Mouse (Mus musculus): ENCODE results near the gene Ankrd42. TPM values are rescaled to one million over a fixed set of nuclear protein-coding genes. Genes with fewer than 3 reads are reported as not detected.

The Ankrd42 gene
- total and polyA plus RNA-seq, 3 experiments, result 0.14 to 0.68 (median 0.26) TPM

GRCm38 (mm10) chr7:92638050-92638449 is 1.1 kb upstream of the Ankrd42 start:
- TF ChIP-seq ZNF384 (IDR thresholded peaks at IDR 0.05; ENCODE audit: low read depth, low read length), result peak; percentile 41; the same call in 1 of the 2 replicates
- no peak for TF ChIP-seq TCF12 (IDR thresholded peaks at IDR 0.05; ENCODE audit: low read depth, low read length)
- TF ChIP-seq IRF4 (IDR thresholded peaks at IDR 0.05; ENCODE audit: low read depth, low read length), result peak; percentile 37; the same call in 1 of the 2 replicates
- no peak for TF ChIP-seq HCFC1 (IDR thresholded peaks at IDR 0.05; ENCODE audit: low read depth, low read length)
- Histone ChIP-seq H3K27me3 (replicated peaks) (peaks cover 30% of the 10 kb centered on the region), H3K4me2 (ENCODE audit: insufficient read depth, low read depth, poor library complexity, severe bottlenecking) (peak overlapping the region; percentile 99), H3K36me3 (replicated peaks in 1 of 2; ENCODE audit: control insufficient read depth in 1 of 2, insufficient read depth in 1 of 2, low read length in 1 of 2) (peaks cover 3 to 41% of the 10 kb centered on the region in 2 experiments), H3K4me3 (replicated peaks in 1 of 3; ENCODE audit: low read depth in 2 of 3, low read length in 2 of 3, poor library complexity in 1 of 3) (peak overlapping the region; percentile 68 to 97 (median 76)), H3K27ac (ENCODE audit: insufficient read depth, low read depth) (no peak overlapping the region), H3K4me1 (ENCODE audit: control insufficient read depth in 1 of 2, insufficient read depth in 2 of 2) (peaks cover 5 to 22% of the 10 kb centered on the region in 2 experiments; a peak in 2 of 4 replicates), H3K9me3 (replicated peaks; ENCODE audit: low read length) (no peaks in the 10 kb centered on the region), H3K79me2 (replicated peaks; ENCODE audit: control insufficient read depth, extremely low read depth, insufficient read depth, poor library complexity, severe bottlenecking) (peaks cover 14% of the 10 kb centered on the region), H3K9ac (ENCODE audit: insufficient read depth, low read depth) (peak overlapping the region; percentile 76; the same call in 1 of the 2 replicates)
- in situ Hi-C loops (cut with MboI; ENCODE audit: low pct_ligation_motif_present, low pct_unique_long_range_greater_than_20kb, low sequenced_read_pairs) (loop anchor here (5.0 kb wide), 1 partner anchor 229 kb away; no protein-coding TSS in a partner anchor), dilution Hi-C loops (cut with MboI; ENCODE audit: extremely low pct_ligation_motif_present, extremely low pct_unique_long_range_greater_than_20kb, low sequenced_read_pairs) (no loop called here)
- no peak for DNase-seq (ENCODE audit: extremely low read depth)

DNA sequence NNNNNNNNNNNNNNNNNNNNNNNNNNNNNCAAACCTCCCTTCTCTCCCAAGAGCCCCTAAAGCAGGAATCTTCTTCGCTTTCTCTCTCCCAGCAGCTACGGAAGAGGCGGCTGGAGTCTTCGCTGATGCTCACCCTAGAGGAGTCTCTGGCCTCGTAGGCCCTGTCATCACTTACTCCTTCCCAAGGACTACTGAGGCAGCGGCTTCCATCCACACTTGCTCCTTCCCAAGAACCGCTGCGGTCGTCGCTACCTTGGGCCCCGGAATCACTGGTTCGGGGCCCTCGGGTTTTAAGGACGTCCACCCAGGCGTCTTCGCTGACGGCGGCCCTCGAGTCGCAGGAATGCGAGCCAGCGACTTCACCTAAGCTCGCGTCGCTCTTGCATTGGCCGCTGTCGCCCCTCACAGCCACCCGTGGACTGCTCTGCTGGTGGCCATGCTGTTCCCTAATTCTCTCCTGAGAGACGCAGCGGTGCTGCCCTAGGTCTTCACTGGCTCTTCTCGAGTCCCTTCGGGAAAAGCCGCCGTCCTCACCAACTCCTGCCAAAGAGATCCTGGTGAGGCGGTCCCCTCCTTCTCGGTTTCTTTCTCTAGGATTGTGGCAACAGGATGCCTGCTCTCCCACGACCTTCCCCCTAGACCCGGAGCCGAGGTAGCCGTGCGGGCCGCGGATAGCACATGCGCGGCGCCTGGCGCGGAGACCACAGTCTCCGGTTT is 489 bp downstream of the Ankrd42 start:
- H3K27me3 ChIP-seq (replicated peaks), result peaks cover 37% of the 10 kb centered on the region
- no peak overlapping the region for H3K27ac ChIP-seq (ENCODE audit: insufficient read depth, low read depth)
- peak overlapping the region; percentile 98 for H3K4me2 ChIP-seq (ENCODE audit: insufficient read depth, low read depth, poor library complexity, severe bottlenecking)
- peaks cover 2 to 25% of the 10 kb centered on the region in 2 experiments for H3K36me3 ChIP-seq (replicated peaks in 1 of 2; ENCODE audit: control insufficient read depth in 1 of 2, insufficient read depth in 1 of 2, low read length in 1 of 2)
- in situ Hi-C loops (cut with MboI; ENCODE audit: low pct_ligation_motif_present, low pct_unique_long_range_greater_than_20kb, low sequenced_read_pairs) (loop anchor here (5.0 kb wide), 1 partner anchor 231 kb away; no protein-coding TSS in a partner anchor), dilution Hi-C loops (cut with MboI; ENCODE audit: extremely low pct_ligation_motif_present, extremely low pct_unique_long_range_greater_than_20kb, low sequenced_read_pairs) (no loop called here)
- peak overlapping the region; percentile 67 for H3K9ac ChIP-seq (ENCODE audit: insufficient read depth, low read depth)
- TF ChIP-seq POLR2A (IDR thresholded peaks at IDR 0.05; ENCODE audit: low read depth, low read length) (no peak), TBP (conservative IDR thresholded peaks at IDR 0.05; ENCODE audit: low read depth, low read length) (no peak), RCOR1 (conservative IDR thresholded peaks at IDR 0.05; ENCODE audit: low read depth, low read length) (no peak), JUND (conservative IDR thresholded peaks at IDR 0.05; ENCODE audit: low read depth, low read length) (no peak)
- H3K79me2 ChIP-seq (replicated peaks; ENCODE audit: control insufficient read depth, extremely low read depth, insufficient read depth, poor library complexity, severe bottlenecking), result peaks cover 14% of the 10 kb centered on the region
- H3K9me3 ChIP-seq (replicated peaks; ENCODE audit: low read length), result no peaks in the 10 kb centered on the region
- DNase-seq (ENCODE audit: extremely low read depth), result no peak
- peaks cover 5 to 22% of the 10 kb centered on the region in 2 experiments; a peak in 2 of 4 replicates for H3K4me1 ChIP-seq (ENCODE audit: control insufficient read depth in 1 of 2, insufficient read depth in 2 of 2)
- H3K4me3 ChIP-seq (replicated peaks in 1 of 3; ENCODE audit: low read depth in 2 of 3, low read length in 2 of 3, poor library complexity in 1 of 3), result peak overlapping the region; percentile 68 to 97 (median 76)

DNA sequence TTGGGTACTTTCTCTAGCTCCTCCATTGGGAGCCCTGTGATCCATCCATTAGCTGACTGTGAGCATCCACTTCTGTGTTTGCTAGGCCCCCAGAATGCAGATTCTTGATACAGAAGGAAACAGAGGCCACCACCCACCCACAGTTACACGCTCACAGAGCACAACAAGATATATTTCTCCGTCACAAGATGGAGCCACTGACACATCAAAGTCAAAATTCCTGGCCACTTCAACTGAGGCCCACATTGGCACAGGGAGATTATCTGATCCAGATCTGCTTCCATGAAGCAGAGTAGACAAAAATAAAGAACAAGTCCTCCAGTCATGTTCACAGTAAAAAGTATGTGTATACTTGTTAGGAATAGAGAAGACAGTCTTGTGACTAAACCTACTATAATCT is 6.8 kb downstream of the Ankrd42 start:
- Histone ChIP-seq H3K79me2 (replicated peaks; ENCODE audit: control insufficient read depth, extremely low read depth, insufficient read depth, poor library complexity, severe bottlenecking) (no peaks in the 10 kb centered on the region), H3K4me3 (replicated peaks in 1 of 3; ENCODE audit: low read depth in 2 of 3, low read length in 2 of 3, poor library complexity in 1 of 3) (no peak overlapping the region), H3K27me3 (replicated peaks) (peaks cover 24% of the 10 kb centered on the region), H3K4me2 (ENCODE audit: insufficient read depth, low read depth, poor library complexity, severe bottlenecking) (no peak overlapping the region), H3K9me3 (replicated peaks; ENCODE audit: low read length) (no peaks in the 10 kb centered on the region), H3K4me1 (ENCODE audit: control insufficient read depth in 1 of 2, insufficient read depth in 2 of 2) (no peaks in the 10 kb centered on the region), H3K27ac (ENCODE audit: insufficient read depth, low read depth) (no peak overlapping the region), H3K9ac (ENCODE audit: insufficient read depth, low read depth) (no peak overlapping the region), H3K36me3 (replicated peaks in 1 of 2; ENCODE audit: control insufficient read depth in 1 of 2, insufficient read depth in 1 of 2, low read length in 1 of 2) (no peaks in the 10 kb centered on the region)
- peak; percentile 29 for DNase-seq (ENCODE audit: extremely low read depth)
- TF ChIP-seq ZC3H11A (IDR thresholded peaks at IDR 0.05; ENCODE audit: low read depth, low read length) (peak; percentile 38), ZMIZ1 (IDR thresholded peaks at IDR 0.05; ENCODE audit: low read depth, low read length) (no peak), USF2 (conservative IDR thresholded peaks at IDR 0.05; ENCODE audit: low read depth, low read length) (no peak), PAX5 (IDR thresholded peaks at IDR 0.05; ENCODE audit: low read length) (no peak), CHD2 (IDR thresholded peaks at IDR 0.05; ENCODE audit: low read length) (no peak), RCOR1 (conservative IDR thresholded peaks at IDR 0.05; ENCODE audit: low read depth, low read length) (no peak), ZKSCAN1 (IDR thresholded peaks at IDR 0.05; ENCODE audit: borderline replicate concordance, low read depth, low read length) (no peak), CTCF (conservative IDR thresholded peaks at IDR 0.05 in 1 of 2, IDR thresholded peaks at IDR 0.05 in 1 of 2; ENCODE audit: low read depth in 2 of 2, low read length in 2 of 2) (peak in 1 of 2 experiments; percentile 72; a peak in 2 of 4 replicates), NRF1 (IDR thresholded peaks at IDR 0.05; ENCODE audit: low read depth, low read length) (no peak), ZNF384 (IDR thresholded peaks at IDR 0.05; ENCODE audit: low read depth, low read length) (no peak), MYC (IDR thresholded peaks at IDR 0.05; ENCODE audit: low read depth, low read length) (no peak), RAD21 (IDR thresholded peaks at IDR 0.05; ENCODE audit: low read depth, low read length) (peak; percentile 75), SMC3 (IDR thresholded peaks at IDR 0.05; ENCODE audit: low read depth, low read length) (peak; percentile 70), MEF2A (IDR thresholded peaks at IDR 0.05; ENCODE audit: borderline replicate concordance, low read depth, low read length) (0 out of 2 replicates have a peak, but pooled peaks have one; percentile 20), TBP (conservative IDR thresholded peaks at IDR 0.05; ENCODE audit: low read depth, low read length) (no peak), NELFE (IDR thresholded peaks at IDR 0.05; ENCODE audit: low read depth, low read length) (no peak)
- in situ Hi-C loops (cut with MboI; ENCODE audit: low pct_ligation_motif_present, low pct_unique_long_range_greater_than_20kb, low sequenced_read_pairs), result no loop called here
- dilution Hi-C loops (cut with MboI; ENCODE audit: extremely low pct_ligation_motif_present, extremely low pct_unique_long_range_greater_than_20kb, low sequenced_read_pairs), result no loop called here

Measured in CH12.LX (cell line).